ENCODE assay signal across 8 mouse cellular contexts in the genomic region with DNA sequence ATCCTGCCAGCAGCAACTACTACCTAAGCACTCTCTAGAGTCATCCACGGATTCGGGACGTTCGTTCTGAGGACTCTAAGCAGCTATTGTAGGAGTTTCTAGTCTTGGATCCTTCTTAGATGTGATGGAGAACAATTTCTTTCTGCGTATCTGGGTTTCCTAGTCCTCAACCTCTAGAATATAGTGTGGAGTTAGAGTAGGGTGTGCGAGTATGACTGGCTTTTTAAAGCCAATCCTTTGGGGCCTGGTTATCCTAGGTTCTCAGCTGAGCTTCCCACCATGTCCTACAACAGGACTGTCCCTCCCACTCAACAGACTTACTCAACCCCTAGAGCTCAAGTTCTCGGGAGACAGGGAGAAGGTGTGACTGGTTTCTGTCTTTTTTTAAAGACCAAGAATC. TPM values are rescaled to one million over a fixed set of nuclear protein-coding genes. Genes with fewer than 3 reads are reported as not detected.
DNase-seq lines count a peak whose midpoint lies in the region; ATAC-seq and TF ChIP-seq lines count a peak whose summit lies in the region.

No protein-coding gene starts in this region.

- no peak for DNase-seq in lung, embryonic 14.5 days
- no peak for DNase-seq in lung, adult 18-20 months
- DNase-seq in T-cell, adult 2 months (ENCODE audit: low spot score) = no peak
- no peak for DNase-seq in retina, postnatal 1 day
- DNase-seq in gastrocnemius, postnatal 4 days (ENCODE audit: low spot score in 2 of 2) = no peak

- WGBS in lung, embryonic 14.5 days = 29% methylated on average over 7 of the region's 7 CpGs
- WGBS in embryonic facial prominence, embryonic 13.5 days = 26% methylated on average over 7 of the region's 7 CpGs
- 23% methylated on average over 7 of the region's 7 CpGs for WGBS in intestine, embryonic 16.5 days
- WGBS in neural tube, embryonic 15.5 days = 26% methylated on average over 7 of the region's 7 CpGs

- no peak for TF ChIP-seq CTCF in lung, embryonic 14.5 days (IDR thresholded peaks at IDR 0.05; ENCODE audit: low read depth)

- peak overlapping the region; percentile 73 for H3K9ac ChIP-seq in lung, embryonic 14.5 days
- H3K9ac ChIP-seq in embryonic facial prominence, embryonic 13.5 days = peak overlapping the region; percentile 87
- peak overlapping the region; percentile 92 for H3K9ac ChIP-seq in intestine, embryonic 16.5 days (ENCODE audit: low read depth, low read length)
- peak overlapping the region; percentile 94 for H3K9ac ChIP-seq in neural tube, embryonic 15.5 days (replicated peaks)

- H3K27ac ChIP-seq in lung, embryonic 14.5 days (ENCODE audit: low read depth) = peak overlapping the region; percentile 94
- H3K27ac ChIP-seq in embryonic facial prominence, embryonic 13.5 days = peak overlapping the region; percentile 96
- peak overlapping the region; percentile 99 for H3K27ac ChIP-seq in intestine, embryonic 16.5 days (ENCODE audit: low read length)
- H3K27ac ChIP-seq in neural tube, embryonic 15.5 days (replicated peaks) = peak overlapping the region; percentile 99

- no peaks in the 10 kb centered on the region for H3K9me3 ChIP-seq in lung, embryonic 14.5 days (ENCODE audit: low read depth, low read length)
- no peaks in the 10 kb centered on the region for H3K9me3 ChIP-seq in embryonic facial prominence, embryonic 13.5 days
- H3K9me3 ChIP-seq in intestine, embryonic 16.5 days (ENCODE audit: control insufficient read depth, low read length) = no peaks in the 10 kb centered on the region
- no peaks in the 10 kb centered on the region for H3K9me3 ChIP-seq in neural tube, embryonic 15.5 days (replicated peaks)

- peaks cover 38% of the 10 kb centered on the region for H3K36me3 ChIP-seq in lung, embryonic 14.5 days (ENCODE audit: insufficient read depth)
- peaks cover 37% of the 10 kb centered on the region for H3K36me3 ChIP-seq in embryonic facial prominence, embryonic 13.5 days
- H3K36me3 ChIP-seq in intestine, embryonic 16.5 days (ENCODE audit: control insufficient read depth, insufficient read depth, low read length) = peaks cover 9% of the 10 kb centered on the region; the same call in 1 of the 2 replicates
- peaks cover 36% of the 10 kb centered on the region for H3K36me3 ChIP-seq in neural tube, embryonic 15.5 days

- peak overlapping the region; percentile 66 for H3K4me3 ChIP-seq in lung, embryonic 14.5 days (ENCODE audit: low read depth, low read length)
- peak overlapping the region; percentile 85 for H3K4me3 ChIP-seq in embryonic facial prominence, embryonic 13.5 days
- peak overlapping the region; percentile 88 for H3K4me3 ChIP-seq in intestine, embryonic 16.5 days (ENCODE audit: low read length)
- H3K4me3 ChIP-seq in neural tube, embryonic 15.5 days (replicated peaks) = peak overlapping the region; percentile 69

- H3K4me1 ChIP-seq in lung, embryonic 14.5 days (ENCODE audit: insufficient read depth) = peaks cover 7% of the 10 kb centered on the region
- peaks cover 23% of the 10 kb centered on the region for H3K4me1 ChIP-seq in embryonic facial prominence, embryonic 13.5 days
- peaks cover 25% of the 10 kb centered on the region for H3K4me1 ChIP-seq in intestine, embryonic 16.5 days (ENCODE audit: control insufficient read depth, insufficient read depth, low read length)
- peaks cover 36% of the 10 kb centered on the region for H3K4me1 ChIP-seq in neural tube, embryonic 15.5 days

- ATAC-seq in lung, embryonic 14.5 days (ENCODE audit: insufficient read depth) = no peak
- ATAC-seq in embryonic facial prominence, embryonic 13.5 days (ENCODE audit: insufficient number of reproducible peaks, insufficient read depth, low FRiP score, low TSS enrichment, low read depth) = no peak
- peak; percentile 7; the same call in 1 of the 2 replicates for ATAC-seq in intestine, embryonic 16.5 days
- no peak for ATAC-seq in neural tube, embryonic 15.5 days (ENCODE audit: low FRiP score)

- H3K27me3 ChIP-seq in lung, embryonic 14.5 days (ENCODE audit: insufficient read depth, low read length) = no peaks in the 10 kb centered on the region
- no peaks in the 10 kb centered on the region for H3K27me3 ChIP-seq in embryonic facial prominence, embryonic 13.5 days
- H3K27me3 ChIP-seq in intestine, embryonic 16.5 days (replicated peaks; ENCODE audit: control insufficient read depth, insufficient read depth, low read length) = no peaks in the 10 kb centered on the region
- no peaks in the 10 kb centered on the region for H3K27me3 ChIP-seq in neural tube, embryonic 15.5 days (replicated peaks)

- peak overlapping the region; percentile 84 for H3K4me2 ChIP-seq in lung, embryonic 14.5 days
- H3K4me2 ChIP-seq in embryonic facial prominence, embryonic 13.5 days = peak overlapping the region; percentile 84
- peak overlapping the region; percentile 88 for H3K4me2 ChIP-seq in intestine, embryonic 16.5 days (ENCODE audit: low read depth, low read length)
- H3K4me2 ChIP-seq in neural tube, embryonic 15.5 days = peak overlapping the region; percentile 66

RNA-seq across cellular contexts. Expression of a gene that starts 0.8 kb away (rescaled TPM):
- 206 and 221 TPM in 2 replicates for polyA plus RNA-seq in lung, embryonic 14.5 days (2014; fragmentation: Nextera tagmentation; extraction: Ambion mirVana)
- 205 and 228 TPM in 2 replicates for polyA plus RNA-seq in embryonic facial prominence, embryonic 13.5 days (2015; fragmentation: Nextera tagmentation; extraction: Ambion mirVana)
- polyA plus RNA-seq in intestine, embryonic 16.5 days (2015; fragmentation: Nextera tagmentation; extraction: Ambion mirVana) = 162 and 166 TPM in 2 replicates
- polyA plus RNA-seq in neural tube, embryonic 15.5 days (2015; fragmentation: Nextera tagmentation; extraction: Ambion mirVana) = 226 and 235 TPM in 2 replicates
- 10 to 100 TPM; 73.9 to 79.3 TPM for total RNA-seq in gastrocnemius, postnatal 4 days (2021)

RNA-seq across cellular contexts. Expression of a gene that starts 12.1 kb away (rescaled TPM):
- polyA plus RNA-seq in lung, embryonic 14.5 days (2014; fragmentation: Nextera tagmentation; extraction: Ambion mirVana) = 917 and 922 TPM in 2 replicates
- 789 and 891 TPM in 2 replicates for polyA plus RNA-seq in embryonic facial prominence, embryonic 13.5 days (2015; fragmentation: Nextera tagmentation; extraction: Ambion mirVana)
- polyA plus RNA-seq in intestine, embryonic 16.5 days (2015; fragmentation: Nextera tagmentation; extraction: Ambion mirVana) = 1,467 and 1,508 TPM in 2 replicates
- 1,209 and 1,254 TPM in 2 replicates for polyA plus RNA-seq in neural tube, embryonic 15.5 days (2015; fragmentation: Nextera tagmentation; extraction: Ambion mirVana)
- total RNA-seq in gastrocnemius, postnatal 4 days (2021) = 100 to 1,000 TPM; 437 to 448 TPM

RNA-seq across cellular contexts. Expression of a gene that starts 35.7 kb away (rescaled TPM):
- 64.9 and 65.8 TPM in 2 replicates for polyA plus RNA-seq in lung, embryonic 14.5 days (2014; fragmentation: Nextera tagmentation; extraction: Ambion mirVana)
- 56.9 and 57.1 TPM in 2 replicates for polyA plus RNA-seq in embryonic facial prominence, embryonic 13.5 days (2015; fragmentation: Nextera tagmentation; extraction: Ambion mirVana)
- 48.4 and 51.9 TPM in 2 replicates for polyA plus RNA-seq in intestine, embryonic 16.5 days (2015; fragmentation: Nextera tagmentation; extraction: Ambion mirVana)
- polyA plus RNA-seq in neural tube, embryonic 15.5 days (2015; fragmentation: Nextera tagmentation; extraction: Ambion mirVana) = 59.6 and 61.3 TPM in 2 replicates
- 10 to 100 TPM; 20.1 to 22.4 TPM for total RNA-seq in gastrocnemius, postnatal 4 days (2021)
